Mouse (Mus musculus): ENCODE measurements at regions not wholly inside any gene's neighbourhood (a gene's known extent, or its start where the extent isn't known, plus 50 kb on each side); places are given as distances from the start of the nearest gene placed in this dataset.
"Not testable (repeated sequence)": the region's sequence is repeated elsewhere in the genome, so short reads cannot be mapped to it uniquely, and the experiment has no call there.

DNA sequence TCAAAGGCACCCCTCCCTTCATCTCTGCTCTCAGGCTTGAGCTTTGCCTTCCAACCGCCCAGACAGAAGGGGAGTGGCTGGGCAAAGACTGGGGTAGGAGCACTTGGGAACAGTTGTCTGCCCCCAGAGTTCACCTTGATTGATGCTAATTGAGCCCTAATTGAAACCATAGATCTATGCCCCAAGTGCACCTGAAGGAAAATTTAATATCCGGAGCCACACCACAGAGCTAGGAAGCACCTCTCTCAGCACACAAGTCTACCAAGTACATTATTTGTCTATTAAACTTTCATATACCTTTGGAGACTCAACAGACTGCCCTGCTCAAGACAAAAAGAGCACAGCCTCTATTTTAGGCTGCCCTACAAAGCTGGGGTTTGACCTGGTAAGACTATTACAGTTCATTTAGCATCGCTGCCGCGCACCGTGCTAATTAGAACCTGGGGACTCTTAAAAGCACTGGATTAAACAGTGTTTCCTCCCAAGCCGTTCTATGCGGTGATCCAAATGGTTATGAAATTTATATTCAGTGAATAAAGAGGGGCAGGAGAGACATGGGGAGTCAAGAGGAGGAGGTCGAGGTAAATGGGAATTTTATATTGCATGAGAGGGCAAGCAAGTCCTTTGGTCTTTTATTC, 229.8 kb downstream of the Utp18 start:
- intact Hi-C loops (cut with DNase I) = no loop called here
- no peak for DNase-seq

DNA sequence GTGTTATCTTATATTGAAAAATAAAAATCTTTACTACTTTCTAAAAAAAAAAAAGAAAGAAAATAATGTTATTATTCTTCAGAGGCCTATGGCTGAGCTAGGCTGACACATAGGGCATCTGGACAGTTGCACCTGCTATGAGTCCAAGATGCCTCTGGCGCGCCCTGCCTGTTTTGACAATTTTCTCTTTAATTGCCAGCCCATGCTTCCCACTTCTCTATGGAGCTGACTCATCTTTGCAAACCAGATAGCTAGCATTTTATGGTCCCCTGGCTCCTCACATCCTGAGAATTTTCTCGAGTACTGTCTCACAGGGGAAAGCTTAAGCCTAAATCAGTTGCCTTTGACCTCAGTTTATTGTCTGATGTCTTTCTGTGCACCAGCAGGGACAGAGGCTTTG, 232.2 kb downstream of the Utp18 start:
- intact Hi-C loops (cut with DNase I) = no loop called here

DNA sequence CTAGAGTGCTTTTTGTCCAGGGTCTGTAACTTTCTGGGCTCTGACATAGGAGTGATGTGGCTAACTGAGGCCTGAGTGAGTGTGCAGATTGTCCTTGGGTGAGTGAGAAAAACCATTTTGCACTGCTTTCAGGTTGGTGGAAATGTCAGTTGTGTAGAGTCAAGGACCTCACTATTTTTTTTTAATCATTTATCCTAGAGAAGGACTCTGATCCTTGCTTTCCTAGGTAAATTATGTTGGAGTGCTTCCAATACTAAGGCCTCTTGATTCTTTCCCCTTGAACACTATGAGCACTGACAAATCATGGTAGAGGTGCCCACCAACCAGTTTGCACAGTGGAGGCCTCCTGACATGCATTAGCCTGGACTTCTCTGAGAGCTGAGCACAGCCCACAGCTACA, 233.6 kb downstream of the Utp18 start:
- intact Hi-C loops (cut with DNase I); DNase-seq: not testable (repeated sequence)

More for the DNA sequence above, 232.2 kb downstream of the Utp18 start:
- no peak for DNase-seq

Measured in heart, postnatal 10 days (tissue).